In the genomic region with DNA sequence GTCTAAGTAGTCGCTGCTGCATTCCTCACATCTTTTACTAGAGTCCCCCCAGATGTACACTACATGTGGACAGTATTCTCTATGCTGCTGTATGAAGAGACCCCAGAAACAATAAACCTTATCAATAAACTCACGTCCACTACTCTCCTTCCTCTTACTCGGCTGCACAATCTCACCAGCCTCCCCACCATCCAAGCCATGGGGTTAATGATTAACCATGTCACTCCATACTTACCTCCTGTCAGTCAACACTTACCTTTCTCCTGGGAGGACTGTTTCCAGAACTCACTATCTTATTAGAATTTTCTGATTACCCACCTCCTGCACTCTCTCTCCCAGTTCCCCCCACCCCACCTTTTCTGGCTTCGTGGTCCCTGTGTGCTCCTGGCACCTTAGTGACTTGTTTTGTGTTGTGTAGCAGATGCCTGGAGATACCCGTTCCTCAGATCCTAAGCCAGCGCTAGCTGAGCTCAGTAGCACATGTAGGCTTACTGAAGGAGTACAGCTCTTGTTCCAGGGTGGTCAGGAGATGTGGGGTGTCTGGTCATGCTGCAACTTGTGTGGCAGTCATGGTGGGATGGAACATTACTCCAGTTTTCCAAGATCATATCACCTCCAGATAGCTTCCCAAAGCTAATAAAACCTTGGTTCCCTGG, we compare ENCODE assay signal across 22 mouse cellular contexts. TPM values are rescaled to one million over a fixed set of nuclear protein-coding genes. Genes with fewer than 3 reads are reported as not detected.
DNase-seq lines count a peak whose midpoint lies in the region; ATAC-seq and TF ChIP-seq lines count a peak whose summit lies in the region.
"Had no signal": no experiment of that assay in that cellular context is flagged by ENCODE, and none has a peak within 500 bp of the region (broad histone marks: within the 10 kb centered on the region; RNA-seq: fewer than 3 reads in every experiment).

No protein-coding gene starts in this region.

- no peak overlapping the region for H3K4me2 ChIP-seq in kidney, embryonic 14.5 days (replicated peaks; ENCODE audit: low read depth, low read length)
- no peak overlapping the region for H3K4me2 ChIP-seq in lung, embryonic 14.5 days
- H3K4me2 ChIP-seq in stomach, postnatal 0 days (replicated peaks; ENCODE audit: low read depth), result no peak overlapping the region
- H3K4me2 ChIP-seq in hindbrain, embryonic 11.5 days (replicated peaks; ENCODE audit: low read depth, low read length), result no peak overlapping the region
- H3K4me2 ChIP-seq: forebrain, embryonic 15.5 days; heart, embryonic 13.5 days; hindbrain, embryonic 14.5 days; limb, embryonic 13.5 days had no signal

- H3K9me3 ChIP-seq in kidney, embryonic 14.5 days (ENCODE audit: control insufficient read depth, low read length), result no peaks in the 10 kb centered on the region
- H3K9me3 ChIP-seq in lung, embryonic 14.5 days (ENCODE audit: low read depth, low read length), result no peaks in the 10 kb centered on the region
- no peaks in the 10 kb centered on the region for H3K9me3 ChIP-seq in stomach, postnatal 0 days (ENCODE audit: control insufficient read depth, low read length)
- no peaks in the 10 kb centered on the region for H3K9me3 ChIP-seq in hindbrain, embryonic 11.5 days (ENCODE audit: control insufficient read depth, low read length)
- H3K9me3 ChIP-seq: forebrain, embryonic 15.5 days; limb, embryonic 13.5 days had no signal

- no peak for TF ChIP-seq POLR2A in kidney, adult 2 months (IDR thresholded peaks at IDR 0.05; ENCODE audit: low read depth, low read length)

- H3K36me3 ChIP-seq in kidney, adult 2 months (ENCODE audit: control insufficient read depth, insufficient read depth, low read length), result no peaks in the 10 kb centered on the region
- H3K36me3 ChIP-seq in kidney, embryonic 14.5 days (ENCODE audit: control insufficient read depth, insufficient read depth, low read length), result no peaks in the 10 kb centered on the region
- H3K36me3 ChIP-seq in lung, embryonic 14.5 days (ENCODE audit: insufficient read depth), result no peaks in the 10 kb centered on the region
- no peaks in the 10 kb centered on the region for H3K36me3 ChIP-seq in stomach, postnatal 0 days (ENCODE audit: control insufficient read depth, insufficient read depth, low read length)
- no peaks in the 10 kb centered on the region for H3K36me3 ChIP-seq in hindbrain, embryonic 11.5 days (ENCODE audit: control insufficient read depth, insufficient read depth, low read length)
- H3K36me3 ChIP-seq: heart, embryonic 13.5 days; limb, embryonic 13.5 days had no signal

- WGBS in kidney, adult 2 months, result 64% methylated on average over 6 of the region's 6 CpGs
- WGBS in kidney, embryonic 14.5 days, result 74% methylated on average over 6 of the region's 6 CpGs
- 52% methylated on average over 6 of the region's 6 CpGs for WGBS in lung, embryonic 14.5 days
- WGBS in stomach, postnatal 0 days, result 50% methylated on average over 6 of the region's 6 CpGs
- 82% methylated on average over 6 of the region's 6 CpGs for WGBS in hindbrain, embryonic 11.5 days

- no peak overlapping the region for H3K9ac ChIP-seq in kidney, embryonic 14.5 days (ENCODE audit: low read depth, low read length)
- H3K9ac ChIP-seq in lung, embryonic 14.5 days, result no peak overlapping the region
- no peak overlapping the region for H3K9ac ChIP-seq in stomach, postnatal 0 days (ENCODE audit: low read length)
- H3K9ac ChIP-seq in hindbrain, embryonic 11.5 days (ENCODE audit: low read depth, low read length), result no peak overlapping the region
- H3K9ac ChIP-seq: forebrain, embryonic 15.5 days; heart, embryonic 13.5 days; hindbrain, embryonic 14.5 days; limb, embryonic 13.5 days had no signal

- H3K4me3 ChIP-seq in kidney, adult 2 months (ENCODE audit: insufficient read depth, low read depth, low read length), result no peak overlapping the region
- H3K4me3 ChIP-seq in kidney, embryonic 14.5 days (ENCODE audit: low read length), result no peak overlapping the region
- H3K4me3 ChIP-seq in lung, embryonic 14.5 days (ENCODE audit: low read depth, low read length), result no peak overlapping the region
- H3K4me3 ChIP-seq in stomach, postnatal 0 days (ENCODE audit: low read depth, low read length), result no peak overlapping the region
- no peak overlapping the region for H3K4me3 ChIP-seq in hindbrain, embryonic 11.5 days (ENCODE audit: low read depth, low read length)
- H3K4me3 ChIP-seq: forebrain, embryonic 15.5 days; heart, embryonic 13.5 days; limb, embryonic 13.5 days had no signal

- peak; percentile 22 for DNase-seq in kidney, adult 2 months
- peak; percentile 43 for DNase-seq in lung, embryonic 14.5 days
- DNase-seq in lung, postnatal 36 days, result no peak
- peak; percentile 9 for DNase-seq in kidney, postnatal 14 days
- no peak for DNase-seq in stomach, postnatal 0 days (ENCODE audit: low spot score)
- DNase-seq in hindbrain, embryonic 11.5 days (ENCODE audit: low spot score), result no peak
- no peak for DNase-seq in heart, postnatal 14 days
- DNase-seq: adrenal gland, postnatal 25 days; cerebellum, adult 9-10 months; heart, adult 18-20 months; lung, adult 18-20 months; midbrain, embryonic 14.5 days; thymus, adult 18-20 months; thymus, postnatal 36 days had no signal

- no peak for TF ChIP-seq EP300 in stomach, postnatal 0 days (optimal IDR thresholded peaks at IDR 0.05)

- no peak overlapping the region for H3K27ac ChIP-seq in kidney, adult 2 months (ENCODE audit: insufficient read depth, low read depth, low read length)
- H3K27ac ChIP-seq in kidney, embryonic 14.5 days (ENCODE audit: low read depth, low read length), result no peak overlapping the region
- H3K27ac ChIP-seq in lung, embryonic 14.5 days (ENCODE audit: low read depth), result no peak overlapping the region
- H3K27ac ChIP-seq in stomach, postnatal 0 days (replicated peaks), result no peak overlapping the region
- H3K27ac ChIP-seq in hindbrain, embryonic 11.5 days (ENCODE audit: low read depth, low read length), result no peak overlapping the region
- H3K27ac ChIP-seq: forebrain, embryonic 15.5 days; heart, embryonic 13.5 days; hindbrain, embryonic 14.5 days; limb, embryonic 13.5 days had no signal

- H3K4me1 ChIP-seq in kidney, adult 2 months (ENCODE audit: control insufficient read depth, insufficient read depth, low read length), result no peaks in the 10 kb centered on the region
- no peaks in the 10 kb centered on the region for H3K4me1 ChIP-seq in kidney, embryonic 14.5 days (ENCODE audit: control insufficient read depth, insufficient read depth, low read length)
- H3K4me1 ChIP-seq in lung, embryonic 14.5 days (ENCODE audit: insufficient read depth), result no peaks in the 10 kb centered on the region
- no peaks in the 10 kb centered on the region for H3K4me1 ChIP-seq in stomach, postnatal 0 days (replicated peaks; ENCODE audit: control insufficient read depth, insufficient read depth)
- H3K4me1 ChIP-seq in hindbrain, embryonic 11.5 days (replicated peaks; ENCODE audit: control insufficient read depth, insufficient read depth, low read length), result no peaks in the 10 kb centered on the region
- H3K4me1 ChIP-seq: forebrain, embryonic 15.5 days; heart, embryonic 13.5 days; limb, embryonic 13.5 days had no signal

- no peak for TF ChIP-seq CTCF in kidney, adult 2 months (conservative IDR thresholded peaks at IDR 0.05; ENCODE audit: insufficient read depth, insufficient read length, low read depth, low read length)
- no peak for TF ChIP-seq CTCF in lung, embryonic 14.5 days (IDR thresholded peaks at IDR 0.05; ENCODE audit: low read depth)
- TF ChIP-seq CTCF in stomach, postnatal 0 days (IDR thresholded peaks at IDR 0.05; ENCODE audit: low read depth), result no peak

- no peaks in the 10 kb centered on the region for H3K27me3 ChIP-seq in kidney, adult 2 months (replicated peaks; ENCODE audit: control insufficient read depth, insufficient read depth, low read length)
- H3K27me3 ChIP-seq in kidney, embryonic 14.5 days (ENCODE audit: control insufficient read depth, insufficient read depth, low read length), result no peaks in the 10 kb centered on the region
- no peaks in the 10 kb centered on the region for H3K27me3 ChIP-seq in lung, embryonic 14.5 days (ENCODE audit: insufficient read depth, low read length)
- no peaks in the 10 kb centered on the region for H3K27me3 ChIP-seq in stomach, postnatal 0 days (ENCODE audit: control insufficient read depth, insufficient read depth, low read length)
- no peaks in the 10 kb centered on the region for H3K27me3 ChIP-seq in hindbrain, embryonic 11.5 days (ENCODE audit: control insufficient read depth, insufficient read depth, low read length)
- H3K27me3 ChIP-seq: forebrain, embryonic 15.5 days; heart, embryonic 13.5 days; limb, embryonic 13.5 days had no signal

- no peak for ATAC-seq in kidney, embryonic 14.5 days (ENCODE audit: low FRiP score, low TSS enrichment)
- ATAC-seq in lung, embryonic 14.5 days (ENCODE audit: insufficient read depth), result peak; percentile 52; the same call in 1 of the 2 replicates
- ATAC-seq in stomach, postnatal 0 days (ENCODE audit: low FRiP score, low TSS enrichment), result peak; percentile 59; the same call in 1 of the 2 replicates
- no peak for ATAC-seq in hindbrain, embryonic 11.5 days (ENCODE audit: low FRiP score)
- ATAC-seq: forebrain, embryonic 15.5 days; inflammation-experienced regulatory T-cells, adult 6 months had no signal

- intact Hi-C loops in heart, postnatal 14 days (cut with DNase I), result no loop called here

RNA-seq across cellular contexts. Expression of a gene that starts 15.8 kb away (rescaled TPM):
- 0.04 and 0.38 TPM in 2 replicates for polyA plus RNA-seq in kidney, adult 2 months (2012; rRNA removed)
- polyA plus RNA-seq in kidney, embryonic 14.5 days (2014; fragmentation: Nextera tagmentation; extraction: Ambion mirVana), result 0.17 and 0.31 TPM in 2 replicates
- 0.20 and 0.37 TPM in 2 replicates for polyA plus RNA-seq in lung, embryonic 14.5 days (2014; fragmentation: Nextera tagmentation; extraction: Ambion mirVana)
- 2.3 and 3.3 TPM in 2 replicates for polyA plus RNA-seq in stomach, postnatal 0 days (2015; fragmentation: Nextera tagmentation; extraction: Ambion mirVana)
- polyA plus RNA-seq in hindbrain, embryonic 11.5 days (2014; fragmentation: Nextera tagmentation; extraction: Ambion mirVana), result 0.46 and 0.91 TPM in 2 replicates
- total RNA-seq in heart, postnatal 14 days (2021), result not detected
- total RNA-seq: heart, postnatal 25 days; megakaryocyte-erythroid progenitor cell, adult 5-6 weeks had no signal
- polyA plus RNA-seq: inflammation-experienced regulatory T-cells, adult 6 months had no signal

RNA-seq across cellular contexts. Expression of a gene that starts 54.6 kb away (rescaled TPM):
- 7.3 and 7.9 TPM in 2 replicates for polyA plus RNA-seq in kidney, adult 2 months (2012; rRNA removed)
- 5.2 and 6.8 TPM in 2 replicates for polyA plus RNA-seq in kidney, embryonic 14.5 days (2014; fragmentation: Nextera tagmentation; extraction: Ambion mirVana)
- polyA plus RNA-seq in lung, embryonic 14.5 days (2014; fragmentation: Nextera tagmentation; extraction: Ambion mirVana), result 0.30 and 0.57 TPM in 2 replicates
- 14.9 and 15.5 TPM in 2 replicates for polyA plus RNA-seq in stomach, postnatal 0 days (2015; fragmentation: Nextera tagmentation; extraction: Ambion mirVana)
- polyA plus RNA-seq in hindbrain, embryonic 11.5 days (2014; fragmentation: Nextera tagmentation; extraction: Ambion mirVana), result 53.7 and 56.9 TPM in 2 replicates
- under 1 TPM in 1 of 2 experiments, not detected in 1; 0.24 TPM for total RNA-seq in heart, postnatal 14 days (2021)
- total RNA-seq: heart, postnatal 25 days had no signal

Comparison
In these comparisons a context has a peak if more than half of its experiments do, and no peak if none do; other contexts are left out.
1. DNase-seq: peak in kidney, adult 2 months (single experiment), lung, embryonic 14.5 days (single experiment) and kidney, postnatal 14 days (single experiment); none in lung, postnatal 36 days (single experiment), stomach, postnatal 0 days (single experiment), hindbrain, embryonic 11.5 days (single experiment) and heart, postnatal 14 days (0 of 2).
2. ATAC-seq: peak in lung, embryonic 14.5 days (single experiment) and stomach, postnatal 0 days (single experiment); none in kidney, embryonic 14.5 days (single experiment) and hindbrain, embryonic 11.5 days (single experiment).